Mouse (Mus musculus): ENCODE data around the gene Gdap2. TPM values are rescaled to one million over a fixed set of nuclear protein-coding genes. Genes with fewer than 3 reads are reported as not detected.

Gene Gdap2
- polyA plus RNA-seq, 1 experiment from 2014 or later: 27.0 TPM

- Histone ChIP-seq H3K4me3 (ENCODE audit: low read depth, low read length) (no peak overlapping the region), H3K36me3 (ENCODE audit: control insufficient read depth, insufficient read depth, low read length) (no peaks in the 10 kb centered on the region), H3K9ac (ENCODE audit: low read length) (no peak overlapping the region), H3K27ac (ENCODE audit: low read depth) (no peak overlapping the region), H3K4me2 (ENCODE audit: low read length) (no peak overlapping the region), H3K27me3 (replicated peaks; ENCODE audit: control insufficient read depth, insufficient read depth, low read length) (no peaks in the 10 kb centered on the region), H3K9me3 (ENCODE audit: control insufficient read depth, low read length) (no peaks in the 10 kb centered on the region), H3K4me1 (replicated peaks; ENCODE audit: control insufficient read depth, insufficient read depth, low read length) (no peaks in the 10 kb centered on the region)
- DNase-seq (ENCODE audit: low spot score): no peak
- 80% methylated on average over 1 of the region's 1 CpGs for WGBS
- ATAC-seq (replicated peaks; ENCODE audit: low FRiP score, low TSS enrichment, low read depth): no peak
These were observed 65.3 kb downstream of the Gdap2 start for GRCm38 (mm10) chr3:100227509-100227908.

GRCm38 (mm10) chr3:100228981-100229380 is 66.8 kb downstream of the Gdap2 start:
- no peak overlapping the region for H3K27ac ChIP-seq (ENCODE audit: low read depth)
- no peak for ATAC-seq (replicated peaks; ENCODE audit: low FRiP score, low TSS enrichment, low read depth)
- no peaks in the 10 kb centered on the region for H3K27me3 ChIP-seq (replicated peaks; ENCODE audit: control insufficient read depth, insufficient read depth, low read length)
- no peaks in the 10 kb centered on the region for H3K4me1 ChIP-seq (replicated peaks; ENCODE audit: control insufficient read depth, insufficient read depth, low read length)
- no peak overlapping the region for H3K9ac ChIP-seq (ENCODE audit: low read length)
- H3K36me3 ChIP-seq (ENCODE audit: control insufficient read depth, insufficient read depth, low read length): no peaks in the 10 kb centered on the region
- no peaks in the 10 kb centered on the region for H3K9me3 ChIP-seq (ENCODE audit: control insufficient read depth, low read length)
- H3K4me3 ChIP-seq (ENCODE audit: low read depth, low read length): no peak overlapping the region
- no peak for DNase-seq (ENCODE audit: low spot score)
- H3K4me2 ChIP-seq (ENCODE audit: low read length): no peak overlapping the region
- 80% methylated on average over 3 of the region's 3 CpGs for WGBS

- H3K27ac ChIP-seq (ENCODE audit: low read depth): no peak overlapping the region
- no peaks in the 10 kb centered on the region for H3K36me3 ChIP-seq (ENCODE audit: control insufficient read depth, insufficient read depth, low read length)
- DNase-seq (ENCODE audit: low spot score) (no peak), ATAC-seq (replicated peaks; ENCODE audit: low FRiP score, low TSS enrichment, low read depth) (no peak)
- no peaks in the 10 kb centered on the region for H3K27me3 ChIP-seq (replicated peaks; ENCODE audit: control insufficient read depth, insufficient read depth, low read length)
- no peak overlapping the region for H3K4me2 ChIP-seq (ENCODE audit: low read length)
- no peaks in the 10 kb centered on the region for H3K9me3 ChIP-seq (ENCODE audit: control insufficient read depth, low read length)
- no peak overlapping the region for H3K9ac ChIP-seq (ENCODE audit: low read length)
- H3K4me3 ChIP-seq (ENCODE audit: low read depth, low read length): no peak overlapping the region
- no peaks in the 10 kb centered on the region for H3K4me1 ChIP-seq (replicated peaks; ENCODE audit: control insufficient read depth, insufficient read depth, low read length)
These were observed 74.7 kb downstream of the Gdap2 start for GRCm38 (mm10) chr3:100236725-100237436.

GRCm38 (mm10) chr3:100242230-100242629 is 80.0 kb downstream of the Gdap2 start:
- H3K4me3 ChIP-seq (ENCODE audit: low read depth, low read length): no peak overlapping the region
- no peak overlapping the region for H3K27ac ChIP-seq (ENCODE audit: low read depth)
- no peak overlapping the region for H3K4me2 ChIP-seq (ENCODE audit: low read length)
- no peak overlapping the region for H3K9ac ChIP-seq (ENCODE audit: low read length)
- no peaks in the 10 kb centered on the region for H3K4me1 ChIP-seq (replicated peaks; ENCODE audit: control insufficient read depth, insufficient read depth, low read length)
- 83% methylated on average over 4 of the region's 4 CpGs for WGBS
- no peak for ATAC-seq (replicated peaks; ENCODE audit: low FRiP score, low TSS enrichment, low read depth)
- no peak for DNase-seq (ENCODE audit: low spot score)
- no peaks in the 10 kb centered on the region for H3K9me3 ChIP-seq (ENCODE audit: control insufficient read depth, low read length)
- no peaks in the 10 kb centered on the region for H3K36me3 ChIP-seq (ENCODE audit: control insufficient read depth, insufficient read depth, low read length)
- no peaks in the 10 kb centered on the region for H3K27me3 ChIP-seq (replicated peaks; ENCODE audit: control insufficient read depth, insufficient read depth, low read length)

- no peaks in the 10 kb centered on the region for H3K36me3 ChIP-seq (ENCODE audit: control insufficient read depth, insufficient read depth, low read length)
- ATAC-seq (replicated peaks; ENCODE audit: low FRiP score, low TSS enrichment, low read depth) (no peak), DNase-seq (ENCODE audit: low spot score) (no peak)
- no peak overlapping the region for H3K4me2 ChIP-seq (ENCODE audit: low read length)
- WGBS: 48% methylated on average over 4 of the region's 4 CpGs
- no peak overlapping the region for H3K4me3 ChIP-seq (ENCODE audit: low read depth, low read length)
- no peaks in the 10 kb centered on the region for H3K27me3 ChIP-seq (replicated peaks; ENCODE audit: control insufficient read depth, insufficient read depth, low read length)
- H3K4me1 ChIP-seq (replicated peaks; ENCODE audit: control insufficient read depth, insufficient read depth, low read length): no peaks in the 10 kb centered on the region
- no peaks in the 10 kb centered on the region for H3K9me3 ChIP-seq (ENCODE audit: control insufficient read depth, low read length)
- no peak overlapping the region for H3K9ac ChIP-seq (ENCODE audit: low read length)
- no peak overlapping the region for H3K27ac ChIP-seq (ENCODE audit: low read depth)
These were observed 84.2 kb downstream of the Gdap2 start for GRCm38 (mm10) chr3:100246286-100246825.

Other genes with a start within 250 kb of the Gdap2 start
- 43.5 and 49.4 TPM in 2 replicates for gene Wdr3, start within 50 bp of the Gdap2 start, polyA plus RNA-seq (2014; fragmentation: Nextera tagmentation; extraction: Ambion mirVana)